Mouse (Mus musculus) liver, embryonic 11.5 days (tissue): ENCODE data around the gene Hamp. TPM values are rescaled to one million over a fixed set of nuclear protein-coding genes. Genes with fewer than 3 reads are reported as not detected.
"Not testable (repeated sequence)": the region's sequence is repeated elsewhere in the genome, so short reads cannot be mapped to it uniquely, and the experiment has no call there.

Source experiments
- ATAC-seq: fragments of 200-750 bp; cut with Nextera tagmentation; replicated peaks from 2 replicates; pipeline ENCODE4 v1.8.0; 2017; ENCODE audit warnings: moderate number of reproducible peaks, mild to moderate bottlenecking, moderate TSS enrichment, moderate library complexity; ENCODE audit not compliant: low FRiP score
- DNase-seq: peaks from one replicate; pipeline ENCODE4 v3.0.0-alpha.2; 2017; ENCODE audit warnings: low spot score
- H3K27ac ChIP-seq: fragments of 300-500 bp; sonication (generic); 2 replicates; pipeline ENCODE4 v1.5.1; 2014; ENCODE audit warnings: mild to moderate bottlenecking, low read depth, low read length, control low read depth
- H3K27me3 ChIP-seq: fragments of 300-500 bp; sonication (generic); replicated peaks from 2 replicates; pipeline ENCODE4 v1.6.1; 2014; ENCODE audit warnings: low read length, mixed read lengths; ENCODE audit not compliant: control insufficient read depth, insufficient read depth
- H3K36me3 ChIP-seq: fragments of 300-500 bp; sonication (generic); 2 replicates; pipeline ENCODE4 v1.6.1; 2014; ENCODE audit warnings: mild to moderate bottlenecking, low read length, moderate library complexity, mixed read lengths; ENCODE audit not compliant: control insufficient read depth, insufficient read depth
- H3K4me1 ChIP-seq: fragments of 300-500 bp; sonication (generic); replicated peaks from 2 replicates; pipeline ENCODE4 v1.6.1; 2014; ENCODE audit warnings: low read length, mixed read lengths; ENCODE audit not compliant: control insufficient read depth, insufficient read depth
- H3K4me2 ChIP-seq: fragments of 300-500 bp; sonication (generic); 2 replicates; pipeline ENCODE4 v1.6.1; 2014; ENCODE audit warnings: mild to moderate bottlenecking, control low read depth, moderate library complexity
- H3K4me3 ChIP-seq: fragments of 300-500 bp; sonication (generic); 2 replicates; pipeline ENCODE4 v1.5.1; 2014; ENCODE audit warnings: low read depth, low read length, control low read depth
- H3K9ac ChIP-seq: fragments of 300-500 bp; sonication (generic); 2 replicates; pipeline ENCODE4 v1.6.1; 2014; ENCODE audit warnings: low read depth, low read length, control low read depth
- H3K9me3 ChIP-seq: fragments of 300-500 bp; sonication (generic); 2 replicates; pipeline ENCODE4 v1.6.1; 2016; ENCODE audit warnings: low read length, inconsistent platforms, mixed read lengths; ENCODE audit not compliant: control insufficient read depth
- WGBS: fragments of 180-500 bp; shearing (Covaris S2); extraction: QIAGEN DNeasy Blood & Tissue Kit; methylation state at CpG from one replicate; pipeline ENCODE4 v1.1.7; 2014; 5-methylcytosine and 5-hydroxymethylcytosine counted together
- polyA plus RNA-seq: library from polyadenylated mRNA; unstranded; fragments of >200 nt; fragmentation: Nextera tagmentation; extraction: Ambion mirVana; gene quantifications from 2 replicates; pipeline ENCODE4 v1.2.1, GENCODE M21; 2014

Hamp gene
- polyA plus RNA-seq, 1 experiment from 2014 or later, result not detected

DNA sequence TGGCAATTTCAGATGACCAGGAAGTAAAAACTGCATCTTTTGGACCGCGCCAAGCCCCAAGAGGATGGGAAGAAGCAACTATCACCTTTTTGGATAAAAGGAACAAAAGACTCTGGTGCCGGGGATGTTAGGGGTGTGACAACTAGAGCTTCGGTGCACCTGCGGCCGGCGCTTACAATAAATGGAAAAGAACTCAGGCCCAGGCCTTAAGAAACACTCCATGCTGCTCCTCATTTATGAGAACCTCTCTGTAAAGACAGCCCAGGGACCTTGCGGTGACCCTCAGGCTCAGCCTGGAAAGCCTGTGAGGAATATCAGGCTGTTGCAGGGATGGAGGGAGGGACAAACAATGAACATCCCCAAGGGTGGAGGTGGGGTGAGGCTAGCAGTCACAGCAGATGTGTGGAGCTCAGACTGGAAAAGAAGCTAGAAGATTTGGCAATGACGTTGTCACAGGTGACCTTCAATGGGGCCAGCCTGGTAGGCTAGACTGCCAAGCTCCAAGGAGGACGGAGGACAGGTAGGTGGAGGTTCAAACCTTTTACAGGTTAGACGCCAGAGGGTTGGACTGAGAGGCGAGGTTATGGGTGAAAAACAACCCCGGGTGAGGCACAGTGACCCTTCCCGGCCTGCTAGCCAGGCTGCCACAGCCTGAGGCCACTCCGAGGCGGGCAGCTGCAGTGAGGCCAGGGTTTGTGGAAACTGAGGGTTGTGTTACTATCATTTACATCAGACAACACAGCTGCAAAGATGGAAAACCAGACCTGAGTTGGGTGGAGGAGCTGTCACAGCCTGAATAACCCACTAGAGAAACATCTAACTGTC, 8.8 kb upstream of the Hamp start:
- H3K4me3 ChIP-seq, result no peak overlapping the region
- no peaks in the 10 kb centered on the region for H3K27me3 ChIP-seq
- H3K36me3 ChIP-seq, result peaks cover 26% of the 10 kb centered on the region
- WGBS, result 93% methylated on average over 16 of the region's 16 CpGs
- ATAC-seq, result no peak
- H3K27ac ChIP-seq, result no peak overlapping the region
- no peak for DNase-seq
- no peak overlapping the region for H3K9ac ChIP-seq
- H3K4me2 ChIP-seq, result no peak overlapping the region
- H3K9me3 ChIP-seq, result no peaks in the 10 kb centered on the region
- H3K4me1 ChIP-seq, result peaks cover 11% of the 10 kb centered on the region

DNA sequence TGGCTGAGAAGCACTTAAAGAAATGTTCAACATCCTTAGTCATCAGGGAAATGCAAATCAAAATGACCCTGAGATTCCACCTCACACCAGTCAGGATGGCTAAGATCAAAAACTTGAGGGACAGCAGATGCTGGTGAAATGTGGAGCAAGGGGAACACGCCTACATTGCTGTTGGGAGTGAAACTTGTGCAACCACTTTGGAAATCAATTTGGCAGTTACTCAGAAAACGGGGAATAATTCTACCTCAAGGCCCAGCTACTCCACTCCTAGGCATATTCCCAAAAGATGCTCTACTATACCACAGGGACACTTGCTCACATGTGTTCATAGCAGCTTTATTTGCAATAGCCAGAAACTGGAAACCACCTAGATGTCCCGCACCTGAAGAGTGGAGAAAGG, 6.1 kb upstream of the Hamp start:
- peaks cover 25% of the 10 kb centered on the region for H3K36me3 ChIP-seq
- ATAC-seq, H3K4me3 ChIP-seq: not testable (repeated sequence)

DNA sequence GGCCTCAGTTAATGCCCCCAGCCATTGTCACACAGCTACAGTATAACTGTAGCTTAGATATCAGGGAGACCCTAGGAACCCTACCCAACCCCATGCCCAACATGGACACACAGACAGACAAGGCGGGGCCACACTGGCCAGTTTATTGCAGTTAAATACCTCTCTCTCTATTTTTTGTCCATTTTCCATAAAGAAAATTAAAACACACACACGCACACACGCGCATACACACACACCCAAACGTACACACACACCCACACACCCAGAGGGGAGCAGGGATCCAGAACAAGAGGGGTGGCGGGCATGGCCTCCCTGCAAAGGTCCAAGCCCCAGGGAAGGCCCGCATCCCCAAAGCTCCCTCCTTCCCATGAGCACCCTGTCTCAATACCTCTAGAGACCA, 2.0 kb upstream of the Hamp start:
- 96% methylated on average over 7 of the region's 7 CpGs for WGBS
- DNase-seq, result no peak
- Histone ChIP-seq H3K27ac (no peak overlapping the region), H3K4me3 (no peak overlapping the region), H3K9me3 (no peaks in the 10 kb centered on the region), H3K36me3 (peaks cover 9% of the 10 kb centered on the region; the same call in 1 of the 2 replicates), H3K9ac (no peak overlapping the region), H3K4me1 (no peaks in the 10 kb centered on the region), H3K4me2 (no peak overlapping the region), H3K27me3 (no peaks in the 10 kb centered on the region)
- no peak for ATAC-seq

More for the DNA sequence above, 6.1 kb upstream of the Hamp start:
- H3K4me2 ChIP-seq, DNase-seq, H3K27me3 ChIP-seq, H3K9ac ChIP-seq, H3K9me3 ChIP-seq, H3K4me1 ChIP-seq, H3K27ac ChIP-seq: not testable (repeated sequence)
- 96% methylated on average over 3 of the region's 3 CpGs for WGBS

DNA sequence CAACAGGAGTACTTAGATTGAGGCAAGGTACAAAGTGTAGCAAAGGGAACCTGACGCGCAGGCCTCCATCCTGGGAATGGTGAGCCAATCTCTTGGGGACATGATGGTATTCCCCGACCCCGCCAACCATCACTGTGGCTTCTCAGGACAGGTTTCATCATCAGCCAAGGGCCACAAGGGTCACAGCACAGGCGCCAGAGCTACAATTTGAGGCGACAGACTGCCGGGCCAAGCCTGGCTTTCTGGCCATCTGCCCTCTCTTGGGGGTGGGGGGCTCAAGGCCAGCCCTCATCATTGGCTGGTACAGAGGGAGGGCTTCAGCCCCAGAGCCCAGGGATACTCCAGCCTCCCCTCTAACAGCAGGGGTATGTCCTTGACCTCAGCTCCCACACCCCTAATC, 1.6 kb upstream of the Hamp start:
- H3K36me3 ChIP-seq, H3K27me3 ChIP-seq, H3K9me3 ChIP-seq, H3K4me1 ChIP-seq, H3K27ac ChIP-seq, H3K4me3 ChIP-seq, DNase-seq, H3K9ac ChIP-seq, ATAC-seq, H3K4me2 ChIP-seq: not testable (repeated sequence)
- 93% methylated on average over 7 of the region's 7 CpGs for WGBS

DNA sequence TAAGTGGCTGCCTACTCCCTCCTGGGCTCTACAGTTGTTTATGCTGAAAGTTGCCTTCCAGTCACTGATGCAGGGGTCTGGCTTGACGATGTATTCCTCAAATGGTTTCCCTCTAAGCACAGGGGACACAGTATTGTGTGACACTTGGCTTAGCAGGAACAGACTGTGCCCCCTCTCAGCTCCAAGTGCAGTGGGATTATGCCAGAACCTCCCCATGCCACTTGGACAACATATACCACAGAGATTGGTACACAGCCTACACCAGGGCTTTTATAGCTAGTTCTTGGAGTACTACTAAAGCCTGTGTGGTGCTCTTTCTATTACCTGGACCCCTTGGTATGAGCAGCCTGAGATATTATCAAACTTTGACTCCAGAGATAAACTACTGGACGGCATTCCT, 874 bp upstream of the Hamp start:
- DNase-seq, H3K9ac ChIP-seq, H3K4me3 ChIP-seq, H3K4me2 ChIP-seq, H3K27me3 ChIP-seq, H3K4me1 ChIP-seq, H3K27ac ChIP-seq, H3K36me3 ChIP-seq, H3K9me3 ChIP-seq, ATAC-seq: not testable (repeated sequence)
- WGBS, result 51% methylated on average over 2 of the region's 2 CpGs

DNA sequence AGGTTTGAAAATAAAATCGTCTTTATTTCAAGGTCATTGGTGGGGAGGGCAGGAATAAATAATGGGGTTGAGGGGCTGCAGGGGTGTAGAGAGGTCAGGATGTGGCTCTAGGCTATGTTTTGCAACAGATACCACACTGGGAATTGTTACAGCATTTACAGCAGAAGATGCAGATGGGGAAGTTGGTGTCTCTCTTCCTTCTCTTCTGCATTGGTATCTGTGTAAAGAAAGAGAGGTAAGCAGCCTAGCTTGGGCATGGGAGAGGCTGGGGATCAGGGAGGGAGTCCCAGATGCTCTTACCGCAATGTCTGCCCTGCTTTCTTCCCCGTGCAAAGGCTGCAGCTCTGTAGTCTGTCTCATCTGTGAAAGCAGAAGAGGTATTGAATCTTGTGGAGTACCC, 1.5 kb downstream of the Hamp start:
- WGBS, result 57% methylated on average over 2 of the region's 3 CpGs
- not testable (repeated sequence) for ATAC-seq

DNA sequence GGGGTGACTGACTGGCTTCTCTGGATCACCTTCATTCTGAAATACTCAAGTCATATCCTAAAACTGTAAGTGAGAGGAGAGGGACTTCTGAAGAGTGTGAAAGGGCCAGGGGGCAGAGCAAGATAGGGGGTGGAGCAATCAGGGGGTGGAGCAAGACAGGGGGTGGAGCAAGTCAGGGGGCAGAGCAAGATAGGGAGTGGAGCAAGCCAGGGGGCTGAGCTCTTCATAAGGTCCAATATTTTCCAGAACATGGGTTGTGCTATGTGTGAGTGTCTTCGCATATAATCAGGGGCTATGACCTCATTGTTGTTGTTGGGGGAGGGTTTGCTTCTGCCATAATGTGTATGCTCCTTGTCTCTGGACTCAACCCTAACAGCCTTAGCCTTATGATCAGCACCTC, 3.8 kb downstream of the Hamp start:
- H3K4me2 ChIP-seq, H3K27me3 ChIP-seq, DNase-seq, H3K4me1 ChIP-seq, ATAC-seq, H3K4me3 ChIP-seq, H3K36me3 ChIP-seq, H3K27ac ChIP-seq, H3K9me3 ChIP-seq, H3K9ac ChIP-seq: not testable (repeated sequence)
- WGBS, result 67% methylated on average over 1 of the region's 1 CpGs

More for the DNA sequence above, 1.5 kb downstream of the Hamp start:
- not testable (repeated sequence) for H3K9me3 ChIP-seq, H3K27ac ChIP-seq, H3K36me3 ChIP-seq, H3K4me3 ChIP-seq, H3K9ac ChIP-seq, H3K4me1 ChIP-seq, H3K4me2 ChIP-seq, H3K27me3 ChIP-seq, DNase-seq

DNA sequence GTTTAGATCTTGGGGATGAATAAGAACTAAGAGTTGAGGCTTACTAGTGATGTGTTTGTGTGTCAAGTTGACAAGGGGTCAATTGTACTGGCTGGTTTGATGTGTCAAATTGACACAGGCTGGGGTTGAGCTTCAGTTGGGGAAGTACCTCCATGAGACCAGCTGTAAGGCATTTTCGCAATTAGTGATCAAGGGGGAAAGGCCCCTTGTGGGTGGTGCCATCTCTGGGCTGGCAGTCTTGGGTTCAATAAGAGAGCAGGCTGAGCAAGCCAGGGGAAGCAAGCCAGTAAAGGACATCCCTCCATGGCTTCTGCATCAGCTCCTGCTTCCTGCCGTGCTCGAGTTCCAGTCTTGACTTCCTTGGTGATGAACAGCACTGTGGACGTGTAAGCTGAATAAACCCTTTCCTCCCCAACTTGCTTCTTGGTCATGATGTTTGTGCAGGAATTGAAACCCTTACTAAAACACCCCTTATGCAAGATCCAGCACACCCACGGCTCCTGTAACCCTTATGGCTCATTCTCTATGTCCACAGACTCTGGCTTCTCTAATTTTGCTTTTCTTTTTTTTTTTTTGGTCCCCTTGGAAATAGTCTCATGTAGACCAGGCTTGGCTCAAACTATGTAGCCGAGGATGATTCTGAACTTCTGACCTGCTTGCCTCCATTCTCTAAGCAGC, 8.3 kb downstream of the Hamp start:
- not testable (repeated sequence) for H3K9ac ChIP-seq, H3K4me3 ChIP-seq, DNase-seq, H3K4me2 ChIP-seq, ATAC-seq, H3K36me3 ChIP-seq, H3K27me3 ChIP-seq, H3K9me3 ChIP-seq, H3K4me1 ChIP-seq, H3K27ac ChIP-seq
- WGBS, result 64% methylated on average over 6 of the region's 6 CpGs

DNA sequence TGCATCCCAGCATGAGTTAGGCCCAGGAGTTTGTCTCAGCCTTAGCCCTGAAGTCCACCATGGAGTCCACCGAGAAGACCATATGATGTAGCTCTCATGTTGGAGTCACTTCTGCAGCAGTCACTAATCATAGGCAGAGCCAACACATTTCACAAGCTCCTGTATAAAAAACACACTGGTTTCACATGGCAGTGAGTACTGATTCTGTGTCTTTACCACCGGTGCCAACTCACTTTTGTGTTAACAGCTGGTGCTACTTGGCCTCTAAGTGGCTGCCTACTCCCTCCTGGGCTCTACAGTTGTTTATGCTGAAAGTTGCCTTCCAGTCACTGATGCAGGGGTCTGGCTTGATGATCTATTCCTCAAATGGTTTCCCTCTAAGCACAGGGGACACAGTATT, 19.3 kb downstream of the Hamp start, which contains the start of gene Hamp2:
Gene Hamp2 (minus strand): TSS at position 101 of the 400 bp plus-strand sequence.
- not testable (repeated sequence) for H3K9ac ChIP-seq, DNase-seq, H3K4me3 ChIP-seq, H3K36me3 ChIP-seq, H3K27me3 ChIP-seq, H3K4me2 ChIP-seq, H3K4me1 ChIP-seq, H3K27ac ChIP-seq, ATAC-seq, H3K9me3 ChIP-seq
- WGBS, result 78% methylated on average over 2 of the region's 2 CpGs
